Mouse (Mus musculus) R1 (cell line): ENCODE results near the gene Olfr1192-ps1.
"Not testable (repeated sequence)": the region's sequence is repeated elsewhere in the genome, so short reads cannot be mapped to it uniquely, and the experiment has no call there.

ENCODE experiments used
- DNase-seq: peaks from one replicate; pipeline ENCODE4 v3.0.0-alpha.2; 2018; ENCODE audit warnings: low read depth, low spot score

The Olfr1192-ps1 gene

DNA sequence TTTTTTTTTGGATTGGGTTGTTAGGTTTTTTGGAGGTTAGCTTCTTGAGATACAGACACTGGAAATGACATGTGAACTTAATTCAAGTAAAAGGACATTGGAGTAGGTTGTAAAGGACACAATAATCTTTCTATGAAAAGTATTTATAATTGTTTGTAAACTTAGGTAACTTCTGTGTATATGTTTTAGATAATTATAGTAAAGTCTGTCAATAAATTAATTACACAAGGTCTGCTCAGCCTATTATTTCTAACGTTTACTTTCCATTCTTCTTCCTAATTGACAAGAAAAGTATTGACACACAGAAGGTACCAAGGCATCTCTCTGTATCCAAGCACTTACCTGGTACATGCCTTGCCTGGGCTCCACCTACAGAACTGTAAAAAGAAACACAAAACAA is at the start of gene Olfr1192-ps1:
Gene Olfr1192-ps1, plus strand, starts transcription at position 301 of the 400 bp plus-strand sequence.
- DNase-seq: no peak

DNA sequence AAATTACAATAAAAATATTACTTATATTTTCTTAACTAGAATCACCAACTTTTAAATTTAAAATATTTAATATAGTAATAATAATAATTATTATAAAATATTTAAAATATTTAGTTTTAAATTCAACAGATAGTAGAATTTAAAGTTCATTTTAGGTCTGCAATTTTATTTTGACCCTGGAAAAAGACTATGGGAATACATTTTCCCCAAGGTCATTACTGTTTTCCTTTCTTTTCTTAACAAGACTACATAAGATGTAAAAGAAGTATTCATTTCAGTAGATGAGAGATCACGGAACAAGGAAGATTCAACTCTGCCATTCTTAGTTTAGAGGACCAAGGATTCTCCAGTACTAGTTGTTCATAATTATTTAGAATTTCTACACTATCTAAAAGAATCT is 8.1 kb upstream of the Olfr1192-ps1 start, which contains the start of gene Olfr1191-ps1:
Gene Olfr1191-ps1, plus strand, starts transcription at position 301 of the 400 bp plus-strand sequence.
- DNase-seq: not testable (repeated sequence)

DNA sequence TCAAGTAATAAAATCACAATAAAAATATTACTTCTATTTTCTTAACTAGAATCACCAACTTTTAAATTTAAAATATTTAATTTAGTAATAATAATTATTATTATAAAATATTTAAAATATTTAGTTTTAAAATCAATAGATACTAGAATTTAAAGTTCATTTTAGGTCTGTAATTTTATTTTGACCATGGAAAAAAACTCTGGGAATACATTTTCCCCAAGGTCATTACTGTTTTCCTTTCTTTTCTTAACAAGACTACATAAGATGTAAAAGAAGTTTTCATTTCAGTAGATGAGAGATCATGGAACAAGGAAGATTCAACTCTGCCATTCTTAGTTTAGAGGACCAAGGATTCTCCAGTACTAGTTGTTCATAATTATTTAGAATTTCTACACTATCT is 27.0 kb downstream of the Olfr1192-ps1 start, which contains the start of gene Olfr1193:
Gene Olfr1193, plus strand, starts transcription at position 301 of the 400 bp plus-strand sequence.
- DNase-seq: not testable (repeated sequence)

DNA sequence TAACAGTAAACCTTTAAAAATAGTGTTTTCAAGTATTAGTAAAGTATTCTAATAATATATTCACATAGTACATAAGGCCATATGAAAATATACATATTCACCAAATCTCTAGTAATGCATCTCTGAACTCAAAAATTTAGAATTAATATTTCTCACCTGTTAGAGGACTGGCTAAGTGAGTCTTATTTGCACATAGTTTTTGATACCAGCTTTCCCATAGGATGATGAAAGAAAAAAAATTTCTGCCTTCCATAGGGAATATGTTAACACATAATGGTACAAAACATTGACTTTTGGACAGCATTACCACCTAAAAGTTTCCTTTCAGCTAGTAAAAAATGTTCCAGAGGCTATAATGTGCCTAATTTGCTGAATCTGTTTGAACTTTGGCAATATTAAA is 40.8 kb downstream of the Olfr1192-ps1 start, which contains the start of gene Olfr1195:
Gene Olfr1195, minus strand, starts transcription at position 101 of the 400 bp plus-strand sequence.
- DNase-seq: no peak

DNA sequence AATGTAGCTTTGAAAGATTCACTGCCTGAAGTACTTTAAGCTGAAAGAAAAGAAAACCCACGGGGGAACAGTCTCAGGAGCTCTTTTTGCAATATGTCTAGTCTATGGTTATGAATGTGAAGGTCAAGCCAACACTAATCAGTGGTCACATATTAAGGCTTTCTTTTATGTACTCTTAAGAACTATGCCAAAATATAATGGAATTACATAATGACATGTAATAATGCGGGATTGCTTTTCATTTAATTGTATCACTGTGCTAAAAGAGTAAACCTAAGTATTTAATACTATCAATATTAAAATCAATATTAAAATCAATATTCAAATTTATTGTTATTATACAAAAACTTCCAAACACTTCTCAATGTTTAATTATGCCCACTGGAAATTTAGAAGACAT is 56.2 kb downstream of the Olfr1192-ps1 start, which contains the start of gene Olfr1196:
Gene Olfr1196, minus strand, starts transcription at position 101 of the 400 bp plus-strand sequence.
- DNase-seq: no peak
